Mouse (Mus musculus) cerebellum, adult 2 months (tissue): ENCODE results near the gene Kalrn. TPM values are rescaled to one million over a fixed set of nuclear protein-coding genes. Genes with fewer than 3 reads are reported as not detected.

Experiments
- DNase-seq, 2 experiments: peaks; one replicate each; pipeline ENCODE4 v3.0.0; 2021
- H3K27ac ChIP-seq: fragments of 200-500 bp; 2 replicates; pipeline ENCODE4 v1.5.1; 2012; ENCODE audit warnings: low read length, control low read depth, inconsistent platforms; ENCODE audit not compliant: insufficient read depth
- H3K27me3 ChIP-seq: fragments of 200-500 bp; 2 replicates; pipeline ENCODE4 v1.6.1; 2012; ENCODE audit warnings: inconsistent platforms, mild to moderate bottlenecking, low read length, moderate library complexity; ENCODE audit not compliant: control insufficient read depth, insufficient read depth
- H3K4me1 ChIP-seq: fragments of 200-500 bp; 2 replicates; pipeline ENCODE4 v1.6.1; 2011; ENCODE audit warnings: low read length; ENCODE audit not compliant: control insufficient read depth, insufficient read depth
- H3K4me3 ChIP-seq: fragments of 200-500 bp; replicated peaks from 2 replicates; pipeline ENCODE3; 2011; ENCODE audit warnings: mild to moderate bottlenecking, low read depth, low read length, control low read depth; ENCODE audit not compliant: insufficient read depth
- CTCF ChIP-seq: fragments of 200-500 bp; IDR thresholded peaks from 2 replicates; pipeline ENCODE4 v1.5.1; 2011; ENCODE audit warnings: low read depth, mild to moderate bottlenecking, control low read depth, low read length, moderate library complexity, borderline replicate concordance; ENCODE audit not compliant: insufficient read depth
- POLR2A ChIP-seq: fragments of 200-500 bp; IDR thresholded peaks from 2 replicates; pipeline ENCODE4 v1.6.1; 2011; ENCODE audit warnings: low read length, control low read depth, borderline replicate concordance; ENCODE audit not compliant: insufficient read depth
- WGBS: fragments of 180-500 bp; shearing (Covaris S2); methylation state at CpG from one replicate; pipeline ENCODE4 v1.1.7; 2018; 5-methylcytosine and 5-hydroxymethylcytosine counted together
- polyA plus RNA-seq: library from polyadenylated mRNA; depleted of rRNA; stranded (reverse); fragments of >200 nt; gene quantifications from 2 replicates; pipeline ENCODE4 v1.2.3, GENCODE M21; 2012

Gene Kalrn
- polyA plus RNA-seq, 1 experiment: 17.9 TPM

DNA sequence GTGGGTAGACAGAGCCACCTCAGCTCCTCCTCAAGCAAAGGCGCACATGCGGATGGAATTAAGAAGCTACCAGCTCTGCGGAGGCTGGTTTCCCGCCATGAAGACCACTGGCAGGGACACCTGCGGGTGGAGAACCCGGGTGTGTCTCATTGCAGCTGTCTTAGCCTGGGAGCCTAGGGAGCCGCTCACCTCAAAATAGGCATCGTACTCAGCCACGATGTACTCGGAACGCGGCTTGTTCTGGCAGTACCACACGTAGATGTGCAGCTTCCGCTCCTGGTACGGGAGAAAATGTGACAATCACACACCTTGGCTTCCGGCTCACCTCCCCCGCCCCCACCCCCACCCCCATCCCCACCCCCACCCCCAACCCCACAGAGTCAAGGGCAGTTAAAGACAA is 539.1 kb downstream of the Kalrn start:
- Histone ChIP-seq H3K27ac (no peak overlapping the region), H3K27me3 (no peaks in the 10 kb centered on the region), H3K4me1 (no peaks in the 10 kb centered on the region), H3K4me3 (no peak overlapping the region)
- 90% methylated on average over 17 of the region's 17 CpGs for WGBS
- no peak for DNase-seq
- TF ChIP-seq POLR2A: no peak
- TF ChIP-seq CTCF: no peak

- no peaks in the 10 kb centered on the region for H3K4me1 ChIP-seq
- DNase-seq: no peak
- WGBS: 95% methylated on average over 12 of the region's 12 CpGs
- H3K27ac ChIP-seq: no peak overlapping the region
- no peak overlapping the region for H3K4me3 ChIP-seq
- TF ChIP-seq POLR2A: no peak
- no peak for TF ChIP-seq CTCF
- H3K27me3 ChIP-seq: no peaks in the 10 kb centered on the region
These were observed 541.2 kb downstream of the Kalrn start for GRCm38 (mm10) chr16:34032011-34032645.

DNA sequence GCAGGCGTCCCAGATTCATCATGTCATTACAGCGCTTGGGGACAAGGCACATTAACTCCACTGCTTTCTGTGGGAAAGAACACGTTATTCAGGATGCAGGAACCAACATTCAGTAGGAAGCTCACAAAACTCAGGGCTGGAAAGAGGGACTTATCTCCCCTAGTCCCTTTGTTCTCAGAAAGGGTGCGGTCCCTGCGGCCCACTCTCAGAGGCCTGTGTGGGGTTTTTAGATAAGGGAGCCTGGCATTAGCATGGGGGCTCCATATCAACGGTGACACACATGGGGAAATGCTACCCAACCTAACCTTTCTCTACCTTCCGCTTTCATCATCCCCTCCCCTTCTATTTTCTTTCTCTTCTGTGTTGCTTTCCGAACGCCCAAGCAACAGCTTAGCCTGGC is 541.8 kb downstream of the Kalrn start:
- no peak for DNase-seq
- Histone ChIP-seq H3K27me3 (no peaks in the 10 kb centered on the region), H3K4me1 (no peaks in the 10 kb centered on the region), H3K4me3 (no peak overlapping the region), H3K27ac (no peak overlapping the region)
- TF ChIP-seq CTCF (no peak), POLR2A (no peak)
- 95% methylated on average over 9 of the region's 9 CpGs for WGBS

GRCm38 (mm10) chr16:34030379-34030778 is 543.0 kb downstream of the Kalrn start:
- Histone ChIP-seq H3K27ac (no peak overlapping the region), H3K4me1 (no peaks in the 10 kb centered on the region), H3K4me3 (no peak overlapping the region), H3K27me3 (no peaks in the 10 kb centered on the region)
- no peak for DNase-seq
- 83% methylated on average over 4 of the region's 4 CpGs for WGBS
- TF ChIP-seq POLR2A: no peak
- TF ChIP-seq CTCF: no peak

DNA sequence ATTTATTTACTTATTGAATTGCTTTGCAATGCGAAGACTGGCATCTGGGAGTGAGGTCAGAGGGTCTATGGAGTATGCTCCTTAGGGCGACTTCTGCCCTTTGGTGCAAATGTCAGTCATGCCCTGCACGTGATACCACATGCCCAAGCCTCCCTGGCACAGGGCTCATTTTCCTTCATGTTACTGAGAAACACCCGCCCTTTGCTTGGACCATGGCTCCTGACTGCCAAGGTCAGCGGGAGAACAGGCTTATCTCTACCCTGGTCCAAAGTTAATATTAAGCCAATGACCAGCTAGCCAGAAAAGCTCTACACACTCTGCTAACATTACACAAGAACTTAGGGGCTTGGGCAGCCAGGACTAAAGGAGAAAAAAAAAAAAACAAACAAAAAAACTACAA is 543.5 kb downstream of the Kalrn start:
- WGBS: 71% methylated on average over 5 of the region's 5 CpGs
- no peak overlapping the region for H3K27ac ChIP-seq
- no peak for DNase-seq
- H3K4me3 ChIP-seq: no peak overlapping the region
- H3K4me1 ChIP-seq: no peaks in the 10 kb centered on the region
- TF ChIP-seq POLR2A: no peak
- no peak for TF ChIP-seq CTCF
- no peaks in the 10 kb centered on the region for H3K27me3 ChIP-seq

GRCm38 (mm10) chr16:34017241-34017640 is 556.1 kb downstream of the Kalrn start:
- Histone ChIP-seq H3K27me3 (no peaks in the 10 kb centered on the region), H3K27ac (no peak overlapping the region), H3K4me1 (no peaks in the 10 kb centered on the region), H3K4me3 (no peak overlapping the region)
- no peak for TF ChIP-seq CTCF
- TF ChIP-seq POLR2A: no peak
- DNase-seq: no peak
- 95% methylated on average over 8 of the region's 8 CpGs for WGBS

DNA sequence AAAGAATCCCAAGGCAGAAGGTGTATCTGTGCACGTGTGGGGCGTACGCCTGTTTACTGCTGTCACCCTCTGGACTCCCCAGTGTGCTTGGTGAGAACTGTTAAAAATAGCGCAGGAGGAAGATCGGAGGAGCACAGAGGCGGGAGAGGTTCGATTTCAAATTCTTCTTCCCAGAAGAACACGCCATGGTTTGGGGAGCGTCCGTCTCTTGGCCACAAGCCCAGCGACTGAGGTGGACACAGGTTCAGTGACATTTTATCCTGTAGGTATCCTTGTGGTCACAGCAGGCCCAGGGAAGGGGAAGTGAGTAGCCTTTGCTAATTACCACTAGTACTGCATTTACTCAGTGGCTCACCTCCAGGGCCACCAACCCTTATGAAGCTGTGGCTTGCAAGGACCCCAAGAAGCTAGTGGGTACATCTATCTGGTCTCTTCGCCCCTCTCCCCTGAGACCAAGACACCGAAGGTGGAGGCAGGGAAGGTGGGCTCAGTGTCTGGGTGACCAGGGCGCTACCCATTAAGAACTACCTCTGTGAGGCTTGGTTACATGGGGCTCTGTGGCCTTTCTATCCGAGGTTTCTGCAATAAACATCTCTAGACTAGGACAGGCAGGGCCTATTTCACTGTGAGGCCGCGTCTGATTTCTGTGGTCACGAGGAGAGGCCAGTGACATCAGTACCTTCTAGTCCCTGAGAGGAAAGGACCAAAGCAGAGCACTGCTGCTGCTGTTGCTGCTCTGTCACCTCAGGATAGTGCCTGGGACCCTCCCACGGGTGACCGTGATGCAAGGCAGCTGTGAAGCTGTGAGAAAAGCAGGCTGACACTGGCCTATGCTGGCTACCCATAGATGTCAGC is 561.1 kb downstream of the Kalrn start:
- TF ChIP-seq POLR2A (no peak), CTCF (no peak)
- 88% methylated on average over 20 of the region's 20 CpGs for WGBS
- Histone ChIP-seq H3K27ac (no peak overlapping the region), H3K27me3 (no peaks in the 10 kb centered on the region), H3K4me3 (no peak overlapping the region), H3K4me1 (no peaks in the 10 kb centered on the region)
- DNase-seq: no peak

GRCm38 (mm10) chr16:34009567-34009966 is 563.8 kb downstream of the Kalrn start:
- no peak overlapping the region for H3K4me3 ChIP-seq
- WGBS: 93% methylated on average over 2 of the region's 2 CpGs
- no peak for DNase-seq
- TF ChIP-seq POLR2A (no peak), CTCF (no peak)
- no peaks in the 10 kb centered on the region for H3K27me3 ChIP-seq
- H3K27ac ChIP-seq: no peak overlapping the region
- H3K4me1 ChIP-seq: no peaks in the 10 kb centered on the region
